Mouse (Mus musculus) kidney, postnatal 0 days (tissue): ENCODE measurements around the gene Acd. TPM values are rescaled to one million over a fixed set of nuclear protein-coding genes. Genes with fewer than 3 reads are reported as not detected.

ENCODE experiments used
- ATAC-seq: fragments of 200-750 bp; cut with Nextera tagmentation; replicated peaks from 2 replicates; pipeline ENCODE4 v1.8.0; 2017; ENCODE audit warnings: low read depth, moderate number of reproducible peaks, moderate TSS enrichment, moderate library complexity; ENCODE audit not compliant: low FRiP score
- DNase-seq: peaks from one replicate; pipeline ENCODE4 v3.0.0-alpha.2; 2016; ENCODE audit warnings: low spot score
- H3K27ac ChIP-seq: fragments of 300-500 bp; sonication (generic); 2 replicates; pipeline ENCODE4 v1.5.1; 2014; ENCODE audit warnings: mild to moderate bottlenecking
- H3K27me3 ChIP-seq: fragments of 300-500 bp; sonication (generic); 2 replicates; pipeline ENCODE4 v1.6.1; 2014; ENCODE audit warnings: low read length, mixed read lengths; ENCODE audit not compliant: insufficient read depth
- H3K36me3 ChIP-seq: fragments of 300-500 bp; sonication (generic); 2 replicates; pipeline ENCODE4 v1.6.1; 2014; ENCODE audit warnings: low read length, mixed read lengths; ENCODE audit not compliant: insufficient read depth
- H3K4me1 ChIP-seq: fragments of 300-500 bp; sonication (generic); replicated peaks from 2 replicates; pipeline ENCODE4 v1.6.1; 2014; ENCODE audit warnings: antibody characterized with exemption, low read length, mixed read lengths; ENCODE audit not compliant: insufficient read depth
- H3K4me2 ChIP-seq: fragments of 300-500 bp; sonication (generic); 2 replicates; pipeline ENCODE4 v1.6.1; 2014; ENCODE audit warnings: mild to moderate bottlenecking, low read length, moderate library complexity, mixed read lengths
- H3K4me3 ChIP-seq: fragments of 300-500 bp; sonication (generic); replicated peaks from 2 replicates; pipeline ENCODE4 v1.5.1; 2014; ENCODE audit warnings: low read depth, low read length
- H3K9ac ChIP-seq: fragments of 300-500 bp; sonication (generic); 2 replicates; pipeline ENCODE4 v1.6.1; 2014; ENCODE audit warnings: low read depth, low read length
- H3K9me3 ChIP-seq: fragments of 300-500 bp; sonication (generic); replicated peaks from 2 replicates; pipeline ENCODE4 v1.6.1; 2016; ENCODE audit warnings: low read length, inconsistent platforms, mixed read lengths
- CTCF ChIP-seq: IDR thresholded peaks from 2 replicates; pipeline ENCODE4 v1.5.1; 2016; ENCODE audit warnings: antibody characterized with exemption, low read depth, mild to moderate bottlenecking, moderate library complexity
- WGBS: fragments of 180-500 bp; shearing (Covaris S2); extraction: QIAGEN DNeasy Blood & Tissue Kit; methylation state at CpG from one replicate; pipeline ENCODE4 v1.1.7; 2014; 5-methylcytosine and 5-hydroxymethylcytosine counted together
- polyA plus RNA-seq: library from polyadenylated mRNA; unstranded; fragments of >200 nt; fragmentation: Nextera tagmentation; extraction: Ambion mirVana; gene quantifications from 2 replicates; pipeline ENCODE4 v1.2.1, GENCODE M21; 2015

The Acd gene
- polyA plus RNA-seq, 1 experiment from 2014 or later, result 51.2 TPM

DNA sequence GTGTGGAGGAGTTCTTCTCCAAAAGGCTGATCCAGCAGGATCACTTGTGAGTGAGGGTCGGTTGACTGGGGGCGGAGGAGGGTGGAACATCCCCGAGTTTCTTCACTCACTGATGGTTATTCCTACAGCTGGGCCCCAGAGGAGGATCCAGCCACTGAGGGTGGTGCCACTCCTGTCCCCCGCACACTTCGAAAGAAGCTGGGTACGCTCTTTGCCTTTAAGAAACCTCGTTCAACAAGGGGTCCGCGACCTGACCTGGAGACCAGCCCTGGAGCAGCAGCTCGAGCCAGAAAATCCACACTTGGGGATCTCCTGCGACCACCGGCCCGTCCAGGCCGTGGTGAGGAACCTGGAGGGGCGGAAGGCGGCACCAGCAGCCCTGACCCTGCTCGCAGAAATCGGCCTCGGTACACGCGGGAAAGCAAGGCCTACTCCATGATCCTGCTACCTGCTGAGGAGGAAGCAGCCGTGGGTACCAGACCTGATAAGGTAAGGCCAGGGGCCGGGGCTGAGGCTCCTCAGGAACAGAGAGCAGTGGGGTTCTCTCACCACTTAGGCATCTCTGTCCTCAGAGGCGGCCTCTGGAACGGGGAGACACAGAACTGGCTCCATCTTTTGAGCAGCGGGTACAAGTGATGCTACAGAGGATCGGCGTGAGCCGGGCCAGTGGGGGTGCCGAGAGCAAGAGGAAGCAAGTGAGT, 5.7 kb downstream of the Acd start:
- H3K27me3 ChIP-seq, result no peaks in the 10 kb centered on the region
- H3K4me2 ChIP-seq, result no peak overlapping the region
- H3K27ac ChIP-seq, result no peak overlapping the region
- no peaks in the 10 kb centered on the region for H3K9me3 ChIP-seq
- no peak overlapping the region for H3K9ac ChIP-seq
- peaks cover 14% of the 10 kb centered on the region for H3K4me1 ChIP-seq
- ATAC-seq (no peak), DNase-seq (no peak)
- no peak overlapping the region for H3K4me3 ChIP-seq
- no peak for TF ChIP-seq CTCF
- 77% methylated on average over 30 of the region's 30 CpGs for WGBS
- no peaks in the 10 kb centered on the region for H3K36me3 ChIP-seq

DNA sequence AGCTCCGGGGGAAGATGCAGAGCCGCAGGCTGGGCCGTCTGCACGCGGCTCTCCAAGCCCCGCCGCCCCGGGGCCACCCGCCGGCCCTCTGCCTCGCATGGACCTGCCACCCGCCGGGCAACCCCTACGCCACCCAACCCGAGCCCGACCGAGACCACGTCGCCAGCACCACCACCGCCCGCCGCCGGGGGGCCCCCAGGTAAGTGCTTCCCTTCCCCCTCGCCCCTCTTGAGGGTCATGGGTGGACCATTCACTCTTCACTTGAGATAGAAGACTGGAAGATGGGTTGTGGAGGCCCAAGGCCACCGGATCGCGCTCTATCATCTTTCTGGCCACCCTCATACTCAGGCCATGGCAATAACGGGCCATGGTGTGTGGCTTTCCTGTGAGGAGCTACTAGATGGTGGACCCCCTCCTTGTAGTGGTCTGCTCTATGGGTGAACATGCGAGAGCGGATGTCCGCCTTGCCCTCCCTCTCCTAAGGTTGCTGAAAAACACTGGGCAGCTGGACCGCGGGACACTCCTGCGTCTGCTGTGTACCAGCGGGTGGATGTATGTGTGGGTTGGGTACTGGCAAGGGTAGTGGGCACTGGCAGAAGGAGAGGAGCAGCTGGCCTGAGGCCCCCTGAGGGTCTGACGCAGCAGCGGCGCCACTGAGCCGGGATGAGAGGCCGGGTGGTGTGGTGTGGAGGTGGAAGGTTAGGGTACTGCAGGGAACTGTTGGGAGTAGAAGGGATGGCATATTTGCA, 6.7 kb downstream of the Acd start:
- 10% methylated on average over 40 of the region's 40 CpGs for WGBS
- no peak for TF ChIP-seq CTCF
- Histone ChIP-seq H3K9me3 (no peaks in the 10 kb centered on the region), H3K36me3 (no peaks in the 10 kb centered on the region), H3K4me3 (peak overlapping the region; percentile 44), H3K4me2 (peak overlapping the region; percentile 95), H3K27ac (no peak overlapping the region), H3K27me3 (no peaks in the 10 kb centered on the region), H3K9ac (0 out of 2 replicates have a peak overlapping the region, but pooled peaks have one; percentile 31), H3K4me1 (peaks cover 10% of the 10 kb centered on the region)
- DNase-seq (no peak), ATAC-seq (peak; percentile 11; the same call in 1 of the 2 replicates)

DNA sequence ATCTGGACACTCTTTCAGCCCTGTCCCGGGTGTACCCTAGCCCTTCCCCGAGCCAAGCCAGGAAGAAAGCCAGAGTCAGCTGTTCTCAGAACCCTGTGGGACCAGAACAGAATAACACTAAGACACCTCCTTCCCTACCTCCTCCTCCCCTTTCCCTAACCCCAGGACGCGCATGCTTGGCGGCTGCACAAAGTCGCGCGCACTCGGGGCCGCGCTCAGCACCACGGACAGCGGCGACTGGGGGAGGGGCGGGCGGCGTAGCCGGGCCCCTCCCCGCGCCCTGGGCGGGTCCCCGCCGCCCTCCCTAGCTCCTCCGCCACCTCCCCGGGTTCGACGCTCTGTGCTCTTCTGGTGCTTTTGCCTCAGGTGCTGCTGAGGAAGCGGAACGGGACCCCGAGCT, 7.3 kb downstream of the Acd start:
- DNase-seq, result peak; percentile 45

DNA sequence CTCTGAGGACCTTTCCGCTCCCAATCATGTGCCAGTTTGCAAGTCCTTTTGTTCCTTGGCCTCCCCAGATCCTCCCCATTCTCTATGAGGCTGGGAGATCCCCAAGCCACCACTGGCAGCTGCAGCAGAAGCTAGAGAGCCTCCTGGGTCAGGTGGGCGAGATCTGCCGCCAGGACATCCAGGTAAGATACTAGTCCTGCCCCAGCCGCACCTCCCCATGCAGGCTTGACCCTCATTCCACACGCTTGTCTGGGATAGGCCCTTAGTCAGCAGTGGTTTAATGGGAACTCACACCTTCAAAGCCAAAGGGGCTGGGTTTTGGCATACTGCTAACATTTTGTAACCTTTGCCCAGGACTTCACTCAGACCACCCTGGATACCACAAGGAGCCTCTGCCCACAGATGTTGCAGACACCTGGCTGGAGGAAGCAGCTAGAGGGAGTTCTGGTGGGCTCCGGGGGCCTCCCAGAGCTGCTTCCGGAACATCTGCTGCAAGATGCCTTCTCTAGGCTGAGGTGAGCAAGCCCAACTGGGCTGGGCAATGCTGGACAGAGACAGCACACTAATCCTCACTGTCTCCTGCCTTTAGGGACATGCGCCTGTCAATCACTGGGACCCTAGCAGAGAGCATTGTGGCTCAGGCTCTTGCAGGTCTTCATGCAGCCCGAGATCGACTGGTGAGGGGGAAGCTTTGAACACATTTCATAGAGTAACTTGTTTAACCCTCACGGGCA, 8.3 kb downstream of the Acd start:
- no peak overlapping the region for H3K9ac ChIP-seq
- H3K4me2 ChIP-seq, result no peak overlapping the region
- WGBS, result 95% methylated on average over 11 of the region's 11 CpGs
- H3K36me3 ChIP-seq, result no peaks in the 10 kb centered on the region
- H3K9me3 ChIP-seq, result no peaks in the 10 kb centered on the region
- no peak for DNase-seq
- peaks cover 10% of the 10 kb centered on the region for H3K4me1 ChIP-seq
- no peak overlapping the region for H3K27ac ChIP-seq
- no peak overlapping the region for H3K4me3 ChIP-seq
- ATAC-seq, result no peak
- no peaks in the 10 kb centered on the region for H3K27me3 ChIP-seq
- TF ChIP-seq CTCF, result no peak

More for the DNA sequence above, 7.3 kb downstream of the Acd start:
- TF ChIP-seq CTCF, result no peak
- H3K27ac ChIP-seq, result no peak overlapping the region
- H3K4me2 ChIP-seq, result peak overlapping the region; percentile 95
- no peaks in the 10 kb centered on the region for H3K9me3 ChIP-seq
- H3K36me3 ChIP-seq, result no peaks in the 10 kb centered on the region
- no peaks in the 10 kb centered on the region for H3K27me3 ChIP-seq
- 0 out of 2 replicates have a peak overlapping the region, but pooled peaks have one; percentile 31 for H3K9ac ChIP-seq
- peak; percentile 64 for ATAC-seq
- WGBS, result 2% methylated on average over 28 of the region's 30 CpGs
- peak overlapping the region; percentile 44 for H3K4me3 ChIP-seq
- peaks cover 10% of the 10 kb centered on the region for H3K4me1 ChIP-seq

DNA sequence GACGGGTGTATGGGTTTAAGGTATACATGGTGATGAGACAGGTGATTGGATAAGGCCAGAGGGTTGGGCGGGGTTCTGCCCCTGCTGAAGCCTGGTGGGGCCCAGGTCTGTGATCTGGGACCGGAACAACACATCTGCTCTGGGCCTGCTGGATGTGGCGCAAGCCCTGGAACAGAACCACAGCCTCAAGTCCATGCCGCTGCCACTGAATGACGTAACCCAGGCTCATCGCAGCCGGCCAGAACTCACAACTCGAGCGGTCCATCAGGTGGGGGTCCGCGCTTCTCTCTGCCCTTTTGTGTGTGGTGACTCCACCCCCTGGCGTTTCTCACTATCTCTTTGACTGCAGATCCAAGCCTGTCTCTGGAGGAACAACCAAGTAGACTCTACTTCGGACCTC, 9.9 kb downstream of the Acd start:
- H3K4me3 ChIP-seq, result no peak overlapping the region
- no peaks in the 10 kb centered on the region for H3K36me3 ChIP-seq
- H3K27me3 ChIP-seq, result no peaks in the 10 kb centered on the region
- H3K9ac ChIP-seq, result no peak overlapping the region
- no peak for ATAC-seq
- no peak for DNase-seq
- TF ChIP-seq CTCF, result no peak
- H3K4me1 ChIP-seq, result peaks cover 10% of the 10 kb centered on the region
- no peak overlapping the region for H3K4me2 ChIP-seq
- 82% methylated on average over 14 of the region's 14 CpGs for WGBS
- no peak overlapping the region for H3K27ac ChIP-seq
- no peaks in the 10 kb centered on the region for H3K9me3 ChIP-seq

DNA sequence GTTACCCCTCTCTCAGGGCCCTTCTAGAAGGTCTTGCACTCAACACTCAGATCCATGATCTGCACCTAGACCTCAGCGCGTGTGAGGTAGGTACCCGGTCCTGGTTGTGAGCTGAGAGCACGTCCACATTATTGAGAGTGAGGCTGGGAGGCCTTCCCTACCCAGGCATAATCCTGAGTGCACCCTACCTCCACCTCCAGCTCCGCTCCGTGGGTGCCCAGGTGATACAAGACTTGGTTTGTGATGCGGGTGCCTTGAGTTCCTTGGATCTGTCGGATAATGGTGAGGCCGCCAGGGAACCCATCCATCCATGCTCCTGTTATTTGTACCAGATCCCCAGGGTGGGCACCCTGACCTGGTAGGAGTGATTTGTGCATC, 10.9 kb downstream of the Acd start:
- Histone ChIP-seq H3K36me3 (no peaks in the 10 kb centered on the region), H3K27ac (no peak overlapping the region), H3K4me1 (peaks cover 10% of the 10 kb centered on the region), H3K4me2 (no peak overlapping the region), H3K9ac (no peak overlapping the region), H3K27me3 (no peaks in the 10 kb centered on the region), H3K9me3 (no peaks in the 10 kb centered on the region), H3K4me3 (no peak overlapping the region)
- TF ChIP-seq CTCF, result no peak
- WGBS, result 92% methylated on average over 9 of the region's 9 CpGs
- DNase-seq, result no peak
- no peak for ATAC-seq
